11 mouse cellular contexts compared by ENCODE assay signal in genomic region chr14:122225479-122226132, GRCm38 (mm10). TPM values are rescaled to one million over a fixed set of nuclear protein-coding genes. Genes with fewer than 3 reads are reported as not detected.
A peak's percentile ranks its signal among the peaks of the same experiment; 100 is the strongest.
DNase-seq lines count a peak whose midpoint lies in the region; ATAC-seq and TF ChIP-seq lines count a peak whose summit lies in the region.
"Had no signal": no experiment of that assay in that cellular context is flagged by ENCODE, and none has a peak within 500 bp of the region (broad histone marks: within the 10 kb centered on the region; RNA-seq: fewer than 3 reads in every experiment).

No protein-coding gene starts in this region.

- H3K9ac ChIP-seq in midbrain, embryonic 14.5 days (replicated peaks; ENCODE audit: low read length) = no peak overlapping the region
- H3K9ac ChIP-seq: stomach, embryonic 15.5 days had no signal

- peak overlapping the region; percentile 99 for H3K27ac ChIP-seq in cerebellum, adult 2 months (ENCODE audit: insufficient read depth, low read length)
- H3K27ac ChIP-seq in hindbrain, embryonic 10.5 days = peak overlapping the region; percentile 80
- no peak overlapping the region for H3K27ac ChIP-seq in midbrain, embryonic 14.5 days (replicated peaks; ENCODE audit: low read depth, low read length)
- H3K27ac ChIP-seq: stomach, embryonic 15.5 days had no signal

- no peaks in the 10 kb centered on the region for H3K9me3 ChIP-seq in E14TG2a.4 (ENCODE audit: low read length)
- no peaks in the 10 kb centered on the region for H3K9me3 ChIP-seq in hindbrain, embryonic 10.5 days
- H3K9me3 ChIP-seq in midbrain, embryonic 14.5 days (ENCODE audit: control insufficient read depth, low read length) = no peaks in the 10 kb centered on the region
- H3K9me3 ChIP-seq: stomach, embryonic 15.5 days had no signal

- H3K4me3 ChIP-seq in E14TG2a.4 (replicated peaks; ENCODE audit: low read length) = peak overlapping the region; percentile 35
- no peak overlapping the region for H3K4me3 ChIP-seq in cerebellum, adult 2 months (replicated peaks; ENCODE audit: insufficient read depth, low read depth, low read length)
- H3K4me3 ChIP-seq in hindbrain, embryonic 10.5 days = peak overlapping the region; percentile 18; the same call in 1 of the 2 replicates
- no peak overlapping the region for H3K4me3 ChIP-seq in midbrain, embryonic 14.5 days (replicated peaks; ENCODE audit: low read depth, low read length)
- H3K4me3 ChIP-seq: stomach, embryonic 15.5 days had no signal

- no peak for TF ChIP-seq CTCF in E14TG2a.4 (conservative IDR thresholded peaks at IDR 0.05; ENCODE audit: low read length)
- TF ChIP-seq CTCF in cerebellum, adult 2 months (IDR thresholded peaks at IDR 0.05; ENCODE audit: borderline replicate concordance, insufficient read depth, low read depth, low read length) = no peak

- 25% methylated on average over 7 of the region's 7 CpGs for WGBS in cerebellum, adult 2 months
- 5% methylated on average over 7 of the region's 7 CpGs for WGBS in hindbrain, embryonic 10.5 days
- WGBS in midbrain, embryonic 14.5 days = 12% methylated on average over 7 of the region's 7 CpGs

- H3K4me1 ChIP-seq in E14TG2a.4 (replicated peaks; ENCODE audit: low read depth, low read length) = peaks cover 78% of the 10 kb centered on the region
- H3K4me1 ChIP-seq in cerebellum, adult 2 months (ENCODE audit: control insufficient read depth, insufficient read depth, low read length) = peaks cover 20% of the 10 kb centered on the region; the same call in 1 of the 2 replicates
- H3K4me1 ChIP-seq in hindbrain, embryonic 10.5 days (replicated peaks) = peaks cover 65% of the 10 kb centered on the region
- H3K4me1 ChIP-seq in midbrain, embryonic 14.5 days (ENCODE audit: control insufficient read depth, insufficient read depth, low read length) = no peaks in the 10 kb centered on the region
- H3K4me1 ChIP-seq: stomach, embryonic 15.5 days had no signal

- H3K4me2 ChIP-seq in midbrain, embryonic 14.5 days (ENCODE audit: low read length) = no peak overlapping the region
- H3K4me2 ChIP-seq: stomach, embryonic 15.5 days had no signal

- peak; percentile 46 to 62 for DNase-seq in cerebellum, adult 2 months
- peak; percentile 57 for DNase-seq in hindbrain, embryonic 10.5 days (ENCODE audit: low spot score)
- peak; percentile 14 for DNase-seq in midbrain, embryonic 14.5 days
- no peak for DNase-seq in lung, adult 18-20 months
- no peak for DNase-seq in right cerebral cortex, postnatal 36 days (ENCODE audit: low spot score in 2 of 2)
- DNase-seq in heart, adult 9 months (ENCODE audit: low spot score in 2 of 2) = no peak
- DNase-seq: kidney, postnatal 36 days; right cerebral cortex, postnatal 25 days had no signal

- H3K36me3 ChIP-seq in E14TG2a.4 (ENCODE audit: insufficient read depth, low read length) = no peaks in the 10 kb centered on the region
- H3K36me3 ChIP-seq in hindbrain, embryonic 10.5 days = no peaks in the 10 kb centered on the region
- H3K36me3 ChIP-seq in midbrain, embryonic 14.5 days (ENCODE audit: control insufficient read depth, insufficient read depth, low read length) = no peaks in the 10 kb centered on the region
- H3K36me3 ChIP-seq: stomach, embryonic 15.5 days had no signal

- H3K27me3 ChIP-seq in E14TG2a.4 (ENCODE audit: insufficient read depth, low read length) = no peaks in the 10 kb centered on the region
- no peaks in the 10 kb centered on the region for H3K27me3 ChIP-seq in cerebellum, adult 2 months (ENCODE audit: control insufficient read depth, insufficient read depth, low read length)
- peaks cover 54% of the 10 kb centered on the region for H3K27me3 ChIP-seq in hindbrain, embryonic 10.5 days (ENCODE audit: insufficient read depth, poor library complexity, severe bottlenecking)
- peaks cover 57% of the 10 kb centered on the region for H3K27me3 ChIP-seq in midbrain, embryonic 14.5 days (ENCODE audit: control insufficient read depth, insufficient read depth, low read length)

- no peak for ATAC-seq in midbrain, embryonic 14.5 days (ENCODE audit: low FRiP score, low TSS enrichment)
- ATAC-seq in CD4-positive, CD25-positive, alpha-beta regulatory T cell, adult 4 months = no peak

- no peak for TF ChIP-seq POLR2A in cerebellum, adult 2 months (IDR thresholded peaks at IDR 0.05; ENCODE audit: borderline replicate concordance, insufficient read depth, low read length)

RNA-seq across cellular contexts. Expression of gene Clybl, which starts 44.1 kb away (rescaled TPM):
- polyA plus RNA-seq in cerebellum, adult 2 months (2012; rRNA removed) = 38.1 and 40.6 TPM in 2 replicates
- polyA plus RNA-seq in hindbrain, embryonic 10.5 days (2016; fragmentation: Nextera tagmentation; extraction: Ambion mirVana) = 28.6 and 31.3 TPM in 2 replicates
- polyA plus RNA-seq in midbrain, embryonic 14.5 days (2014; fragmentation: Nextera tagmentation; extraction: Ambion mirVana) = 12.8 and 17.2 TPM in 2 replicates
- 10 to 100 TPM; 10.5 to 13.7 TPM for polyA plus RNA-seq in CD4-positive, CD25-positive, alpha-beta regulatory T cell, adult 4 months (2017; shearing (Covaris generic))

Comparison
In these comparisons a context has a peak if more than half of its experiments do, and no peak if none do; other contexts are left out.
1. H3K4me3 ChIP-seq: peak in E14TG2a.4 (single experiment) and hindbrain, embryonic 10.5 days (single experiment); none in cerebellum, adult 2 months (single experiment) and midbrain, embryonic 14.5 days (single experiment).
2. DNase-seq: peak in cerebellum, adult 2 months (2 of 2), hindbrain, embryonic 10.5 days (single experiment) and midbrain, embryonic 14.5 days (single experiment); none in lung, adult 18-20 months (0 of 2), right cerebral cortex, postnatal 36 days (0 of 2) and heart, adult 9 months (0 of 2).